Mouse (Mus musculus): ENCODE measurements around the gene Tfeb.
A peak's percentile ranks its signal among the peaks of the same experiment; 100 is the strongest.

The Tfeb gene

GRCm38 (mm10) chr17:47736856-47737255 lies at the start of gene Tfeb:
TSS of gene Tfeb (plus strand) at chr17:47737030.
- peak; percentile 87 for DNase-seq (ENCODE audit: low spot score)

- DNase-seq (ENCODE audit: low spot score), result peak; percentile 92
Measured at GRCm38 (mm10) chr17:47687409-47688343, 49.2 kb upstream of the Tfeb start.

GRCm38 (mm10) chr17:47688344-47688607 lies 48.6 kb upstream of the Tfeb start, which contains the start of gene Tomm6:
TSS of gene Tomm6 (minus strand) at chr17:47688386.
- DNase-seq (ENCODE audit: low spot score), result no peak

- peak; percentile 57 for DNase-seq (ENCODE audit: low spot score)
Measured at GRCm38 (mm10) chr17:47688608-47689575, 47.9 kb upstream of the Tfeb start, which contains the start of gene Frs3. TSS of gene Frs3 (plus strand) at chr17:47689030.

- DNase-seq (ENCODE audit: low spot score), result no peak
Measured at GRCm38 (mm10) chr17:47689894-47690293, 46.9 kb upstream of the Tfeb start.

- DNase-seq (ENCODE audit: low spot score), result no peak
Measured at GRCm38 (mm10) chr17:47691650-47692049, 45.2 kb upstream of the Tfeb start.

- no peak for DNase-seq (ENCODE audit: low spot score)
Measured at GRCm38 (mm10) chr17:47693671-47694441, 43.0 kb upstream of the Tfeb start.

- no peak for DNase-seq (ENCODE audit: low spot score)
Measured at GRCm38 (mm10) chr17:47694442-47694502, 42.6 kb upstream of the Tfeb start, which contains the start of gene Gm21981. TSS of gene Gm21981 (minus strand) at chr17:47694455.

GRCm38 (mm10) chr17:47694503-47695336 lies 42.1 kb upstream of the Tfeb start, which contains the start of gene Prickle4:
TSS of gene Prickle4 (minus strand) at chr17:47694736.
- peak; percentile 95 for DNase-seq (ENCODE audit: low spot score)

GRCm38 (mm10) chr17:47695337-47695710 lies 41.5 kb upstream of the Tfeb start:
- no peak for DNase-seq (ENCODE audit: low spot score)

GRCm38 (mm10) chr17:47698156-47698555 lies 38.7 kb upstream of the Tfeb start:
- no peak for DNase-seq (ENCODE audit: low spot score)

GRCm38 (mm10) chr17:47699055-47699454 lies 37.8 kb upstream of the Tfeb start:
- DNase-seq (ENCODE audit: low spot score), result no peak

GRCm38 (mm10) chr17:47701793-47702192 lies 35.0 kb upstream of the Tfeb start:
- DNase-seq (ENCODE audit: low spot score), result no peak

- DNase-seq (ENCODE audit: low spot score), result no peak
Measured at GRCm38 (mm10) chr17:47702548-47703345, 34.1 kb upstream of the Tfeb start.

- no peak for DNase-seq (ENCODE audit: low spot score)
Measured at GRCm38 (mm10) chr17:47703556-47703955, 33.3 kb upstream of the Tfeb start.

- no peak for DNase-seq (ENCODE audit: low spot score)
Measured at GRCm38 (mm10) chr17:47704692-47705091, 32.1 kb upstream of the Tfeb start.

GRCm38 (mm10) chr17:47706196-47706595 lies 30.6 kb upstream of the Tfeb start:
- no peak for DNase-seq (ENCODE audit: low spot score)

GRCm38 (mm10) chr17:47707961-47708360 lies 28.9 kb upstream of the Tfeb start:
- DNase-seq (ENCODE audit: low spot score), result no peak

- DNase-seq (ENCODE audit: low spot score), result no peak
Measured at GRCm38 (mm10) chr17:47708972-47709371, 27.9 kb upstream of the Tfeb start.

- DNase-seq (ENCODE audit: low spot score), result no peak
Measured at GRCm38 (mm10) chr17:47710036-47710435, 26.8 kb upstream of the Tfeb start.

GRCm38 (mm10) chr17:47711883-47712282 lies 24.9 kb upstream of the Tfeb start:
- DNase-seq (ENCODE audit: low spot score), result no peak

Measured in ovary, adult 18-20 months (tissue).